Mouse (Mus musculus) heart, adult 2 months (tissue): ENCODE measurements around the gene Dyrk2. TPM values are rescaled to one million over a fixed set of nuclear protein-coding genes. Genes with fewer than 3 reads are reported as not detected.
A peak's percentile ranks its signal among the peaks of the same experiment; 100 is the strongest.

Source experiments
- DNase-seq, 2 experiments: peaks; one replicate each; pipeline ENCODE4 v3.0.0; 2021
- H3K27ac ChIP-seq: fragments of 200-600 bp; 2 replicates; pipeline ENCODE4 v1.8.1; 2022
- H3K27me3 ChIP-seq: fragments of 200-500 bp; 2 replicates; pipeline ENCODE4 v1.6.1; 2012; ENCODE audit warnings: mild to moderate bottlenecking, low read length, inconsistent platforms, mixed read lengths; ENCODE audit not compliant: control insufficient read depth, insufficient read depth
- H3K36me3 ChIP-seq: fragments of 200-500 bp; 2 replicates; pipeline ENCODE4 v1.6.1; 2012; ENCODE audit warnings: low read length, inconsistent platforms; ENCODE audit not compliant: control insufficient read depth, insufficient read depth
- H3K4me1 ChIP-seq: fragments of 200-500 bp; 2 replicates; pipeline ENCODE4 v1.6.1; 2011; ENCODE audit warnings: low read length; ENCODE audit not compliant: control insufficient read depth, insufficient read depth
- H3K4me3 ChIP-seq: fragments of 200-600 bp; 2 replicates; pipeline ENCODE4 v1.8.1; 2022
- H3K79me2 ChIP-seq: fragments of 200-500 bp; replicated peaks from 2 replicates; pipeline ENCODE4 v1.6.1; 2012; ENCODE audit warnings: mild to moderate bottlenecking, inconsistent platforms, low read length, moderate library complexity, mixed read lengths; ENCODE audit not compliant: control insufficient read depth, insufficient read depth
- H3K9ac ChIP-seq: fragments of 200-500 bp; 2 replicates; pipeline ENCODE4 v1.6.1; 2012; ENCODE audit warnings: low read depth, mild to moderate bottlenecking, control low read depth, inconsistent platforms, low read length, mixed read lengths
- CTCF ChIP-seq: fragments of 200-600 bp; IDR thresholded peaks from 2 replicates; pipeline ENCODE4 v1.8.1; 2022; ENCODE audit warnings: antibody characterized with exemption, mild to moderate bottlenecking, moderate library complexity
- EP300 ChIP-seq: fragments of 200-500 bp; IDR thresholded peaks from 2 replicates; pipeline ENCODE4 v1.6.1; 2011; ENCODE audit warnings: low read depth, low read length, control low read depth; ENCODE audit not compliant: insufficient read depth
- POLR2A ChIP-seq: fragments of 200-500 bp; IDR thresholded peaks from 2 replicates; pipeline ENCODE4 v1.6.1; 2011; ENCODE audit warnings: mild to moderate bottlenecking, low read depth, low read length, control low read depth; ENCODE audit not compliant: insufficient read depth
- WGBS: fragments of 180-500 bp; shearing (Covaris S2); methylation state at CpG from one replicate; pipeline ENCODE4 v1.1.7; 2018; 5-methylcytosine and 5-hydroxymethylcytosine counted together
- intact Hi-C: fragments of 180-260 bp; cut with DNase I; formaldehyde crosslinking; loops from one replicate; pipeline ENCODE4 v1.15.1; 2025
- polyA plus RNA-seq: library from polyadenylated mRNA; depleted of rRNA; stranded (reverse); fragments of >200 nt; gene quantifications from 2 replicates; pipeline ENCODE4 v1.2.3, GENCODE M21; 2012
- total RNA-seq, 2 experiments: library from RNA; stranded (reverse); gene quantifications; 2 replicates each; pipeline ENCODE4 v1.2.3; 2021

The Dyrk2 gene
- total and polyA plus RNA-seq, 3 experiments = 12.1 to 42.1 (median 32.4) TPM

- DNase-seq = peak in 1 of 2 experiments; percentile 25
- no peak overlapping the region for H3K27ac ChIP-seq
- WGBS = 80% methylated on average over 4 of the region's 4 CpGs
Observed at GRCm38 (mm10) chr10:118819846-118820245, 50.2 kb downstream of the Dyrk2 start.

GRCm38 (mm10) chr10:118817089-118817488 is 52.9 kb downstream of the Dyrk2 start:
- 95% methylated on average over 6 of the region's 6 CpGs for WGBS
- no peak for DNase-seq
- H3K9ac ChIP-seq = no peak overlapping the region
- H3K27me3 ChIP-seq = no peaks in the 10 kb centered on the region
- H3K79me2 ChIP-seq = no peaks in the 10 kb centered on the region
- no peaks in the 10 kb centered on the region for H3K36me3 ChIP-seq
- TF ChIP-seq CTCF (no peak), EP300 (no peak), POLR2A (no peak)
- intact Hi-C loops = no loop called here
- H3K27ac ChIP-seq = no peak overlapping the region
- H3K4me3 ChIP-seq = no peak overlapping the region
- H3K4me1 ChIP-seq = no peaks in the 10 kb centered on the region; the same call in 1 of the 2 replicates

More at GRCm38 (mm10) chr10:118819846-118820245, 50.2 kb downstream of the Dyrk2 start:
- Histone ChIP-seq H3K27me3 (no peaks in the 10 kb centered on the region), H3K4me1 (no peaks in the 10 kb centered on the region), H3K36me3 (no peaks in the 10 kb centered on the region), H3K9ac (no peak overlapping the region), H3K4me3 (no peak overlapping the region), H3K79me2 (no peaks in the 10 kb centered on the region)
- intact Hi-C loops = no loop called here
- TF ChIP-seq POLR2A (no peak), EP300 (no peak), CTCF (no peak)

GRCm38 (mm10) chr10:118811945-118812344 is 58.1 kb downstream of the Dyrk2 start:
- H3K27me3 ChIP-seq = no peaks in the 10 kb centered on the region
- no peaks in the 10 kb centered on the region for H3K36me3 ChIP-seq
- no peak overlapping the region for H3K4me3 ChIP-seq
- H3K9ac ChIP-seq = no peak overlapping the region
- peak overlapping the region; percentile 9; the same call in 1 of the 2 replicates for H3K27ac ChIP-seq
- TF ChIP-seq CTCF = no peak
- TF ChIP-seq POLR2A = no peak
- no peak for TF ChIP-seq EP300
- peaks cover 5% of the 10 kb centered on the region for H3K4me1 ChIP-seq
- no peak for DNase-seq
- 47% methylated on average over 6 of the region's 6 CpGs for WGBS
- intact Hi-C loops = no loop called here
- no peaks in the 10 kb centered on the region for H3K79me2 ChIP-seq

- WGBS = 27% methylated on average over 16 of the region's 16 CpGs
- intact Hi-C loops = no loop called here
- H3K4me3 ChIP-seq = no peak overlapping the region
Observed at GRCm38 (mm10) chr10:118810908-118811711, 58.9 kb downstream of the Dyrk2 start.

More at GRCm38 (mm10) chr10:118810908-118811711, 58.9 kb downstream of the Dyrk2 start:
- Histone ChIP-seq H3K27ac (peak overlapping the region; percentile 9; the same call in 1 of the 2 replicates), H3K36me3 (no peaks in the 10 kb centered on the region), H3K4me1 (peaks cover 5% of the 10 kb centered on the region), H3K27me3 (no peaks in the 10 kb centered on the region), H3K9ac (no peak overlapping the region), H3K79me2 (no peaks in the 10 kb centered on the region)
- TF ChIP-seq CTCF (no peak), EP300 (no peak), POLR2A (no peak)
- DNase-seq = peak; percentile 31 to 44
